Mouse (Mus musculus) heart, postnatal 0 days (tissue): ENCODE measurements around the gene Cux1. TPM values are rescaled to one million over a fixed set of nuclear protein-coding genes. Genes with fewer than 3 reads are reported as not detected.

Experiments used
- ATAC-seq: fragments of 200-750 bp; cut with Nextera tagmentation; 2 replicates; pipeline ENCODE4 v1.8.0; 2017; ENCODE audit warnings: low read depth, moderate number of reproducible peaks, moderate library complexity; ENCODE audit not compliant: insufficient read depth
- DNase-seq: peaks from one replicate; pipeline ENCODE4 v3.0.0-alpha.2; 2016; ENCODE audit warnings: low spot score
- H3K27ac ChIP-seq: fragments of 300-500 bp; sonication (generic); 2 replicates; pipeline ENCODE4 v1.5.1; 2014; ENCODE audit warnings: low read depth, mild to moderate bottlenecking
- H3K27me3 ChIP-seq: fragments of 300-500 bp; sonication (generic); 2 replicates; pipeline ENCODE4 v1.6.1; 2014; ENCODE audit warnings: low read length, mixed read lengths; ENCODE audit not compliant: control insufficient read depth, insufficient read depth
- H3K36me3 ChIP-seq: fragments of 300-500 bp; sonication (generic); replicated peaks from 2 replicates; pipeline ENCODE4 v1.6.1; 2014; ENCODE audit warnings: low read length, mixed read lengths; ENCODE audit not compliant: control insufficient read depth, insufficient read depth
- H3K4me1 ChIP-seq: fragments of 300-500 bp; sonication (generic); 2 replicates; pipeline ENCODE4 v1.6.1; 2014; ENCODE audit warnings: antibody characterized with exemption; ENCODE audit not compliant: control insufficient read depth, insufficient read depth
- H3K4me2 ChIP-seq: fragments of 300-500 bp; sonication (generic); 2 replicates; pipeline ENCODE4 v1.6.1; 2014; ENCODE audit warnings: low read depth, mild to moderate bottlenecking, low read length, moderate library complexity
- H3K4me3 ChIP-seq: fragments of 300-500 bp; sonication (generic); 2 replicates; pipeline ENCODE4 v1.5.1; 2014; ENCODE audit warnings: low read depth, low read length
- H3K9ac ChIP-seq: fragments of 300-500 bp; sonication (generic); replicated peaks from 2 replicates; pipeline ENCODE4 v1.6.1; 2014; ENCODE audit warnings: low read depth, low read length, mixed read lengths
- H3K9me3 ChIP-seq: fragments of 300-500 bp; sonication (generic); replicated peaks from 2 replicates; pipeline ENCODE4 v1.6.1; 2016; ENCODE audit warnings: low read length; ENCODE audit not compliant: control insufficient read depth
- CTCF ChIP-seq: IDR thresholded peaks from 2 replicates; pipeline ENCODE4 v1.5.1; 2016; ENCODE audit warnings: antibody characterized with exemption, control low read depth, low read depth
- EP300 ChIP-seq: IDR thresholded peaks from 2 replicates; pipeline ENCODE4 v1.6.1; 2016; ENCODE audit warnings: antibody characterized with exemption, low read depth
- WGBS: fragments of 180-500 bp; shearing (Covaris S2); extraction: QIAGEN DNeasy Blood & Tissue Kit; methylation state at CpG from one replicate; pipeline ENCODE4 v1.1.7; 2014; 5-methylcytosine and 5-hydroxymethylcytosine counted together
- polyA plus RNA-seq: library from polyadenylated mRNA; unstranded; fragments of >200 nt; fragmentation: Nextera tagmentation; extraction: Ambion mirVana; gene quantifications from 2 replicates; pipeline ENCODE4 v1.2.1, GENCODE M21; 2015
- total RNA-seq: library from RNA; depleted of rRNA; stranded (reverse); fragments of >200 nt; gene quantifications from 2 replicates; pipeline ENCODE4 v1.2.3, GENCODE M21; 2014; ENCODE audit warnings: low replicate concordance

Gene Cux1
- total and polyA plus RNA-seq, 2 experiments from 2014 or later: 50.7 to 89.5 TPM

- WGBS: 63% methylated on average over 7 of the region's 7 CpGs
- TF ChIP-seq EP300 (no peak), CTCF (no peak)
- Histone ChIP-seq H3K9ac (no peak overlapping the region), H3K27me3 (no peaks in the 10 kb centered on the region), H3K4me2 (no peak overlapping the region), H3K27ac (0 out of 2 replicates have a peak overlapping the region, but pooled peaks have one; percentile 50), H3K4me3 (no peak overlapping the region), H3K36me3 (peaks cover 6% of the 10 kb centered on the region; the same call in 1 of the 2 replicates), H3K4me1 (peaks cover 10% of the 10 kb centered on the region; the same call in 1 of the 2 replicates), H3K9me3 (no peaks in the 10 kb centered on the region)
- ATAC-seq: peak; percentile 40; the same call in 1 of the 2 replicates
- DNase-seq: peak; percentile 70
Measured at GRCm38 (mm10) chr5:136396256-136396655, 171.0 kb downstream of the Cux1 start.

- Histone ChIP-seq H3K27ac (peak overlapping the region; percentile 50), H3K4me1 (peaks cover 10% of the 10 kb centered on the region; the same call in 1 of the 2 replicates), H3K9me3 (no peaks in the 10 kb centered on the region), H3K4me2 (no peak overlapping the region), H3K36me3 (peaks cover 6% of the 10 kb centered on the region; the same call in 1 of the 2 replicates), H3K4me3 (no peak overlapping the region), H3K9ac (no peak overlapping the region), H3K27me3 (no peaks in the 10 kb centered on the region)
- DNase-seq: no peak
- ATAC-seq: no peak
- no peak for TF ChIP-seq CTCF
- TF ChIP-seq EP300: no peak
- WGBS: 38% methylated on average over 3 of the region's 3 CpGs
Measured at GRCm38 (mm10) chr5:136395600-136396195, 171.6 kb downstream of the Cux1 start.

- DNase-seq: no peak
- Histone ChIP-seq H3K27ac (peak overlapping the region; percentile 26; the same call in 1 of the 2 replicates), H3K36me3 (peaks cover 6% of the 10 kb centered on the region; the same call in 1 of the 2 replicates), H3K9ac (no peak overlapping the region), H3K4me3 (no peak overlapping the region), H3K9me3 (no peaks in the 10 kb centered on the region), H3K4me1 (peaks cover 10% of the 10 kb centered on the region; the same call in 1 of the 2 replicates), H3K27me3 (no peaks in the 10 kb centered on the region), H3K4me2 (no peak overlapping the region)
- TF ChIP-seq EP300: no peak
- no peak for TF ChIP-seq CTCF
- 65% methylated on average over 6 of the region's 6 CpGs for WGBS
- no peak for ATAC-seq
Measured at GRCm38 (mm10) chr5:136394517-136395212, 172.6 kb downstream of the Cux1 start.

GRCm38 (mm10) chr5:136393621-136394020, 173.7 kb downstream of the Cux1 start:
- WGBS: 87% methylated on average over 2 of the region's 2 CpGs
- no peaks in the 10 kb centered on the region for H3K27me3 ChIP-seq
- peaks cover 6% of the 10 kb centered on the region; the same call in 1 of the 2 replicates for H3K36me3 ChIP-seq
- H3K4me2 ChIP-seq: no peak overlapping the region
- H3K27ac ChIP-seq: no peak overlapping the region
- no peak for TF ChIP-seq CTCF
- no peak for TF ChIP-seq EP300
- no peak overlapping the region for H3K4me3 ChIP-seq
- no peaks in the 10 kb centered on the region for H3K9me3 ChIP-seq
- H3K9ac ChIP-seq: no peak overlapping the region
- ATAC-seq: no peak
- H3K4me1 ChIP-seq: peaks cover 11% of the 10 kb centered on the region
- no peak for DNase-seq

GRCm38 (mm10) chr5:136386757-136387156, 180.5 kb downstream of the Cux1 start:
- WGBS: 32% methylated on average over 2 of the region's 2 CpGs
- no peak overlapping the region for H3K27ac ChIP-seq
- H3K9me3 ChIP-seq: no peaks in the 10 kb centered on the region
- no peak overlapping the region for H3K4me3 ChIP-seq
- H3K9ac ChIP-seq: no peak overlapping the region
- H3K4me2 ChIP-seq: no peak overlapping the region
- peaks cover 4% of the 10 kb centered on the region; the same call in 1 of the 2 replicates for H3K36me3 ChIP-seq
- ATAC-seq (0 out of 2 replicates have a peak, but pooled peaks have one; percentile 15), DNase-seq (no peak)
- H3K27me3 ChIP-seq: no peaks in the 10 kb centered on the region
- H3K4me1 ChIP-seq: peaks cover 20% of the 10 kb centered on the region
- TF ChIP-seq EP300: no peak
- no peak for TF ChIP-seq CTCF
